Mouse (Mus musculus): ENCODE measurements around the gene Ric8a. TPM values are rescaled to one million over a fixed set of nuclear protein-coding genes. Genes with fewer than 3 reads are reported as not detected.

Ric8a gene
- total RNA-seq, 2 experiments from 2014 or later = 12.7 TPM

GRCm38 (mm10) chr7:140848591-140848990, 8.2 kb upstream of the Ric8a start:
- H3K4me3 ChIP-seq = no peak overlapping the region
- no peak for DNase-seq
- TF ChIP-seq CTCF (IDR thresholded peaks at IDR 0.05) = no peak
- no peak overlapping the region for H3K27ac ChIP-seq
- intact Hi-C loops (cut with DNase I) = no loop called here

- DNase-seq = peak; percentile 13
- intact Hi-C loops (cut with DNase I) = no loop called here
- no peak for TF ChIP-seq CTCF (IDR thresholded peaks at IDR 0.05)
- no peak overlapping the region for H3K27ac ChIP-seq
- no peak overlapping the region for H3K4me3 ChIP-seq
Measured at GRCm38 (mm10) chr7:140851916-140852315, 4.8 kb upstream of the Ric8a start.

- intact Hi-C loops (cut with DNase I) = no loop called here
- no peak overlapping the region for H3K4me3 ChIP-seq
- TF ChIP-seq CTCF (IDR thresholded peaks at IDR 0.05) = no peak
- H3K27ac ChIP-seq = no peak overlapping the region
- DNase-seq = peak; percentile 19
Measured at GRCm38 (mm10) chr7:140853386-140853785, 3.4 kb upstream of the Ric8a start.

GRCm38 (mm10) chr7:140854483-140854882, 2.3 kb upstream of the Ric8a start:
- Histone ChIP-seq H3K27ac (no peak overlapping the region), H3K4me3 (peak overlapping the region; percentile 96)
- DNase-seq = peak; percentile 10
- intact Hi-C loops (cut with DNase I) = no loop called here
- TF ChIP-seq CTCF (IDR thresholded peaks at IDR 0.05) = no peak

- no peak for TF ChIP-seq CTCF (IDR thresholded peaks at IDR 0.05)
- no peak for DNase-seq
- intact Hi-C loops (cut with DNase I) = no loop called here
Measured at GRCm38 (mm10) chr7:140855181-140855580, 1.6 kb upstream of the Ric8a start.

GRCm38 (mm10) chr7:140855860-140856784, 635 bp upstream of the Ric8a start, which contains the start of gene Gm45785:
Gene Gm45785 (minus strand): TSS chr7:140856331.
- Histone ChIP-seq H3K4me3 (peak within 1 kb of the TSS; percentile 96), H3K27ac (peak within 1 kb of the TSS; percentile 99)
- DNase-seq = peak; percentile 91
- intact Hi-C loops (cut with DNase I) = loop anchor here (2.0 kb wide), 2 partner anchors 25 to 47 kb away; partner anchors contain the start of gene Psmd13
- no peak for TF ChIP-seq CTCF (IDR thresholded peaks at IDR 0.05)

More at GRCm38 (mm10) chr7:140855181-140855580, 1.6 kb upstream of the Ric8a start:
- peak overlapping the region; percentile 96 for H3K4me3 ChIP-seq
- H3K27ac ChIP-seq = peak overlapping the region; percentile 99

GRCm38 (mm10) chr7:140857550-140858505, 1.1 kb downstream of the Ric8a start, which contains the start of gene Bet1l:
Gene Bet1l (minus strand): TSS chr7:140857577.
- DNase-seq = no peak
- Histone ChIP-seq H3K27ac (peak within 1 kb of the TSS; percentile 99), H3K4me3 (peak within 1 kb of the TSS; percentile 96)
- intact Hi-C loops (cut with DNase I) = loop anchor here (2.0 kb wide), 2 partner anchors 23 to 45 kb away; partner anchors contain the start of gene Psmd13
- TF ChIP-seq CTCF (IDR thresholded peaks at IDR 0.05) = no peak

GRCm38 (mm10) chr7:140858746-140859145, 2.0 kb downstream of the Ric8a start:
- intact Hi-C loops (cut with DNase I) = no loop called here
- TF ChIP-seq CTCF (IDR thresholded peaks at IDR 0.05) = no peak

GRCm38 (mm10) chr7:140859997-140860396, 3.2 kb downstream of the Ric8a start:
- intact Hi-C loops (cut with DNase I) = no loop called here

More at GRCm38 (mm10) chr7:140858746-140859145, 2.0 kb downstream of the Ric8a start:
- peak overlapping the region; percentile 96 for H3K4me3 ChIP-seq
- no peak for DNase-seq
- no peak overlapping the region for H3K27ac ChIP-seq

GRCm38 (mm10) chr7:140860728-140861127, 4.0 kb downstream of the Ric8a start:
- no peak overlapping the region for H3K27ac ChIP-seq
- TF ChIP-seq CTCF (IDR thresholded peaks at IDR 0.05) = no peak
- DNase-seq = no peak
- no peak overlapping the region for H3K4me3 ChIP-seq
- intact Hi-C loops (cut with DNase I) = no loop called here

More at GRCm38 (mm10) chr7:140859997-140860396, 3.2 kb downstream of the Ric8a start:
- Histone ChIP-seq H3K4me3 (no peak overlapping the region), H3K27ac (no peak overlapping the region)
- no peak for TF ChIP-seq CTCF (IDR thresholded peaks at IDR 0.05)
- peak; percentile 6 for DNase-seq

- intact Hi-C loops (cut with DNase I) = no loop called here
- DNase-seq = no peak
- H3K27ac ChIP-seq = no peak overlapping the region
- no peak overlapping the region for H3K4me3 ChIP-seq
- no peak for TF ChIP-seq CTCF (IDR thresholded peaks at IDR 0.05)
Measured at GRCm38 (mm10) chr7:140864761-140865160, 8.0 kb downstream of the Ric8a start.

- intact Hi-C loops (cut with DNase I) = no loop called here
- H3K4me3 ChIP-seq = no peak overlapping the region
- no peak for DNase-seq
- H3K27ac ChIP-seq = no peak overlapping the region
- TF ChIP-seq CTCF (IDR thresholded peaks at IDR 0.05) = no peak
Measured at GRCm38 (mm10) chr7:140874224-140874623, 17.5 kb downstream of the Ric8a start.
